Mouse (Mus musculus) bone marrow macrophage, adult 2 months (primary cell): Measurements from ENCODE around the gene Sf3b2.

Experiments used
- CTCF ChIP-seq: IDR thresholded peaks from 2 replicates; pipeline ENCODE4 v1.5.1; 2012; ENCODE audit warnings: low read depth, mild to moderate bottlenecking, low read length, moderate library complexity
- POLR2A ChIP-seq: IDR thresholded peaks from 2 replicates; pipeline ENCODE4 v1.6.1; 2012; ENCODE audit warnings: mild to moderate bottlenecking, low read depth, low read length, borderline replicate concordance

GRCm38 (mm10) chr19:5277140-5277539 is 18.1 kb downstream of the Sf3b2 start:
- TF ChIP-seq CTCF, result no peak
- TF ChIP-seq POLR2A, result no peak
